Mouse (Mus musculus) regulatory T cell (primary cell): Measurements from ENCODE around the gene Gm19668.
"Not testable (repeated sequence)": the region's sequence is repeated elsewhere in the genome, so short reads cannot be mapped to it uniquely, and the experiment has no call there.

Source experiments
- in situ Hi-C: fragments of 300-600 bp; cut with MboI, MseI; formaldehyde crosslinking; loops from one replicate; pipeline ENCODE4 v1.15.1; 2025; ENCODE audit warnings: high pct_unique_total_duplicates

Gm19668 gene

GRCm38 (mm10) chr10:77798921-77799508 lies at the start of gene Gm19668:
Gm19668 (minus strand) TSS chr10:77799133.
- in situ Hi-C loops = no loop called here

- in situ Hi-C loops = no loop called here
Measured at GRCm38 (mm10) chr10:77847538-77847937, 48.6 kb upstream of the Gm19668 start.

GRCm38 (mm10) chr10:77846961-77847360 lies 48.0 kb upstream of the Gm19668 start:
- in situ Hi-C loops = no loop called here

- in situ Hi-C loops = no loop called here
Measured at GRCm38 (mm10) chr10:77846503-77846902, 47.6 kb upstream of the Gm19668 start, which contains the start of gene Gm36176. Gm36176 (plus strand) TSS chr10:77846803.

- in situ Hi-C loops = no loop called here
Measured at GRCm38 (mm10) chr10:77839006-77839405, 40.1 kb upstream of the Gm19668 start.

DNA sequence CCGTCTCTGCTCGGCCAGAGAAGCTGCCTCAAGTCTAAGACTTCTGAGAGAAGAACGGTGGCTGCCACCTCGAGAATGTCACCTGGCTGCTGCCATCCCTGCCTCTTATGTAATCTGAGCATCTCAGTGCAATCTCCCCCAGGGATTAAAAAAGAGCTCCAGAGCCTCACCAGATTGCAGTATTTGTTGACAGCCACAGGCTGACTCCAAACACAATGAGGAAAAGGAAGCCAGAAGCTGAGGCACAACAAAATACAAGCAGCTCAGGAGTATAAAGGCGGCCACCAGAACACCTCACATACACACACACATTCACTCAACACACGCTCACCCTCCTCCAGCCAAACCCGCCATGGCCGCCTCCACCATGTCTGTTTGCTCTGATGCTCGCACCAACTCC lies 36.7 kb upstream of the Gm19668 start, which contains the start of gene Krtap10-10:
TSS of gene Krtap10-10 (plus strand) at position 301 of the 400 bp plus-strand sequence.
- in situ Hi-C loops = no loop called here

DNA sequence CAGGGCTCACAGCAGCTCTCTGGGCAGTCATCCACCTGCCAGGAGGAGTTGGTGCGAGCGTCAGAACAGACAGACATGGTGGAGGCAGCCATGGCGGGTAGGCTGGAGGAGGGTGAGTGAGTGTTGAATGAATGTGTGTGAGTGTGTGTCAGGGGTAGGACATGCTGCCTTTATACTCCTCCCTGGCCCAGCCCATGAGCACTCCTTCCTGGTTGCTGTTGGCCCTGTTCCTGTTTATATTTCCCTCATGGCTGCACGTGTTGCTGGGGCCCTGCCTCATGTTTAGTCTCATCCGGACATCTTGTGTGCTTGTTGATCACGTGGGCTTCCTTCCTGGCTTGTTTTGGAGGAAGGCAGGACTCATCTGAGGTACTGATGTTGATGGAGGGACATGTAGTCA lies 28.0 kb upstream of the Gm19668 start, which contains the start of gene Krtap10-4:
TSS of gene Krtap10-4 (minus strand) at position 145 of the 400 bp plus-strand sequence.
- in situ Hi-C loops = no loop called here

GRCm38 (mm10) chr10:77819203-77819602 lies 20.3 kb upstream of the Gm19668 start:
- in situ Hi-C loops = no loop called here

- in situ Hi-C loops = no loop called here
Measured at GRCm38 (mm10) chr10:77818523-77818922, 19.6 kb upstream of the Gm19668 start.

- in situ Hi-C loops = no loop called here
Measured at GRCm38 (mm10) chr10:77815514-77815913, 16.6 kb upstream of the Gm19668 start.

DNA sequence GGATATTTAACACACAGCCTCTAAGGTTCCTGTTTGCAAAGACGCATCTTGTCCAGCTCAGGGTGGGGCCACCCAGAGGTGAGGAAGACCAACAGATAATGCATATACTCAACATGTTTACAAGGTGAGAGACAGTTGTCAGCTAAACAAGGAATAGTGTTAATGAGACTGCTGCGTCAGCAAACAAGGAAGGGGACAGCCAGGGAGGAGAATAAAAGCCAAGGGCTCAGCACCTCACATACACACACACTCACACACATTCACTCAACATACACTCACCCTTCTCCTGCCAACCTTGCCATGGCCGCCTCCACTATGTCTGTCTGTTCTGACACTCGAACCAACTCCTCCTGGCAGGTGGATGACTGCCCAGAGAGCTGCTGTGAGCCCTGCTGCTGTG lies 15.4 kb upstream of the Gm19668 start, which contains the start of gene Gm2696:
TSS of gene Gm2696 (plus strand) at position 301 of the 400 bp plus-strand sequence.
- in situ Hi-C loops = no loop called here

GRCm38 (mm10) chr10:77811743-77812142 lies 12.8 kb upstream of the Gm19668 start, which contains the start of gene Gm9507:
Gm9507 (minus strand) TSS chr10:77811843.
- in situ Hi-C loops = no loop called here

DNA sequence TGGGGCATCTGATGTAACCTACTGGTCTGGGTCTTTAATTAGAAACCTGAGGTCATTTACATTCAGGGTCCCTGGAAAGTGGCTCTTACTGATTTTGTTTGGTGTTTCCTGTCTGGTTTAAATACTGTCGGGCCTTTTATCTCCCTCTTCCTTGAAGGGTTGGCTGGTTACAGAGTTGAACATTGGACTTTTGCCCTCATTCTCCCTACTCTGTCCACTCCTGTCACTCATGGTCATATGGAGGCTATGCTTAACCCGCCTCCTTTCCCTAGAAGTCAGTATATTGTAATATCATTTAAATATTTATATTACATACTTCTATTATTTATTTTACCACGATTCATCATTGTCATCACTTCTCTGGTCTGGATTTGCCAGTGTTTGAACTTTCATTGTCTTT lies 5.2 kb upstream of the Gm19668 start:
- in situ Hi-C loops = no loop called here

- in situ Hi-C loops = not testable (repeated sequence)
Measured at GRCm38 (mm10) chr10:77798164-77798920, 591 bp downstream of the Gm19668 start.

- in situ Hi-C loops = no loop called here
Measured at GRCm38 (mm10) chr10:77797677-77798076, 1.3 kb downstream of the Gm19668 start.

- in situ Hi-C loops = no loop called here
Measured at GRCm38 (mm10) chr10:77794976-77795375, 4.0 kb downstream of the Gm19668 start, which contains the start of gene Gm9639. Gm9639 (minus strand) TSS chr10:77795076.

GRCm38 (mm10) chr10:77788621-77789020 lies 10.3 kb downstream of the Gm19668 start:
- in situ Hi-C loops = no loop called here

DNA sequence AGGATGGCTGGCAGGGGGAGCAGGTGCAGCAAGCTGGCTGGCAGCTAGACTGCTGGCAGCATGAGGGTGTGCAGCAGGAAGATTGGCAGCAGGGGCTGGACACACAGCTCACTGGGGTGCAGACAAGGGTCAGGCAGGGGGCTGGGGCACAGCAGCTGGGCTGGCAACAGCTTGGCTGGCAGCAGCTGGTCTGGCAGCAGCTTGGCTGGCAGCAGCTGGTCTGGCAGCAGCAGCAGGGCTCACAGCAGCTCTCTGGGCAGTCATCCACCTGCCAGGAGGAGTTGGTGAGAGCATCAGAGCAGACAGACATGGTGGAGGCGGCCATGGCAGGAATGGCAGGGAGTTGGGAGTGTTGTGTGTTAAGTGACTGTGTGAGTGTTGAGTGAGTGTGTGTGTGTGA lies 11.1 kb downstream of the Gm19668 start, which contains the start of gene Gm7137:
TSS of gene Gm7137 (minus strand) at position 325 of the 400 bp plus-strand sequence.
- in situ Hi-C loops = not testable (repeated sequence)

DNA sequence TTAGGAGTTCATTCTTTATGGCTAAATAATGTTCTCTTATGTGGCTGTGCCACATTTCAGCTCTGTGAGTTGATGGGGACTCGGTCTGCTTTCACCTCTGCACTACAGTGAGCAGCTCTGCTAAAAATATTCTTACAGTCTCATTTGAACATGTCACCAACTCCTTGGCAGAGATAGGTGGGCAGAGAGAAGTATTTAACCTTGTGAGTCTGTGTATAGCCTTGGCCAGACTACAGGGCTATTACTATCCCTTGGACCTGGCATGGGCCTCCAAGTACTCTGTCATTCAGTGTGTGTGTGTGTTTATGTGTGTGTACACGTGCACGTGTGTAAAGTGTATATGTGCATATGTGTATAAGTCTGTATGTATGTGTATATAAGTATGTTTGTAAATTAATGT lies 15.5 kb downstream of the Gm19668 start:
- in situ Hi-C loops = not testable (repeated sequence)

GRCm38 (mm10) chr10:77782442-77782841 lies 16.5 kb downstream of the Gm19668 start, which contains the start of gene Gm3250:
Gm3250 (minus strand) TSS chr10:77782542.
- in situ Hi-C loops = not testable (repeated sequence)

DNA sequence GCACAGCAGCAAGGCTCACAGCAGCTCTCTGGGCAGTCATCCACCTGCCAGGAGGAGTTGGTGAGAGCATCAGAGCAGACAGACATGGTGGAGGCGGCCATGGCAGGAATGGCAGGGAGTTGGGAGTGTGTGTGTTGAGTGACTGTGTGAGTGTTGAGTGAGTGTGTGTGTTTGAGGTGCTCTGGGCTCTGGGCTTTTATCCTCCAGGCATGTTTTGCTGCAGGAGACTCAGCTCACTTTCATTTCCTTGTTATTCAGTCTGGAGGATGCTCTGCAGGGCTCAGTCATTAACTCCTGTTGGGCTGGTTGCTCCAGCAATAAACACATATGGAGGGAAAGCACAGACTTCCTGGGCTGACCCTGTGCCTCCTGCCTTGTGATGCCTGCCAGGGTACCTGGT lies 22.1 kb downstream of the Gm19668 start, which contains the start of gene Gm7138:
TSS of gene Gm7138 (minus strand) at position 101 of the 400 bp plus-strand sequence.
- in situ Hi-C loops = not testable (repeated sequence)

DNA sequence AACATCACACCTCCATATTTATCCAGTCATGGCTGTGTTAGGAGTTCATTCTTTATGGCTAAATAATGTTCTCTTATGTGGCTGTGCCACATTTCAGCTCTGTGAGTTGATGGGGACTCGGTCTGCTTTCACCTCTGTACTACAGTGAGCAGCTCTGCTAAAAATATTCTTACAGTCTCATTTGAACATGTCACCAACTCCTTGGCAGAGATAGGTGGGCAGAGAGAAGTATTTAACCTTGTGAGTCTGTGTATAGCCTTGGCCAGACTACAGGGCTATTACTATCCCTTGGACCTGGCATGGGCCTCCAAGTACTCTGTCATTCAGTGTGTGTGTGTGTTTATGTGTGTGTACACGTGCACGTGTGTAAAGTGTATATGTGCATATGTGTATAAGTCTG lies 26.8 kb downstream of the Gm19668 start:
- in situ Hi-C loops = not testable (repeated sequence)
